Mouse (Mus musculus): ENCODE data around the gene Smim22. TPM values are rescaled to one million over a fixed set of nuclear protein-coding genes. Genes with fewer than 3 reads are reported as not detected.

Gene Smim22
- polyA plus RNA-seq, 1 experiment = 232 TPM

GRCm38 (mm10) chr16:5049774-5050234 lies 42.7 kb downstream of the Smim22 start, which contains the start of the genes Glyr1 and Ubn1:
Glyr1 (minus strand) TSS chr16:5049863.
Ubn1 (plus strand) TSS chr16:5050057.
- Histone ChIP-seq H3K27me3 (replicated peaks; ENCODE audit: control insufficient read depth, insufficient read depth, low read length) (no peaks in the 10 kb centered on the region), H3K36me3 (ENCODE audit: control insufficient read depth, insufficient read depth, low read length) (peaks cover 2% of the 10 kb centered on the region), H3K27ac (ENCODE audit: insufficient read depth, low read depth, low read length) (peak within 1 kb of the TSS; percentile 86), H3K4me3 (ENCODE audit: insufficient read depth, low read depth, low read length) (peak within 1 kb of the TSS; percentile 76), H3K4me1 (ENCODE audit: control insufficient read depth, insufficient read depth, low read length) (peaks cover 5% of the 10 kb centered on the region; the same call in 1 of the 2 replicates)
- peak; percentile 100 for DNase-seq
- WGBS = 2% methylated on average over 56 of the region's 56 CpGs
- peak; percentile 49 for TF ChIP-seq POLR2A (IDR thresholded peaks at IDR 0.05; ENCODE audit: low read depth, low read length)
- TF ChIP-seq CTCF (conservative IDR thresholded peaks at IDR 0.05; ENCODE audit: insufficient read depth, insufficient read length, low read depth, low read length) = no peak

GRCm38 (mm10) chr16:5050251-5051110 lies 43.4 kb downstream of the Smim22 start:
- Histone ChIP-seq H3K4me1 (ENCODE audit: control insufficient read depth, insufficient read depth, low read length) (peaks cover 5% of the 10 kb centered on the region; the same call in 1 of the 2 replicates), H3K36me3 (ENCODE audit: control insufficient read depth, insufficient read depth, low read length) (peaks cover 5% of the 10 kb centered on the region), H3K27ac (ENCODE audit: insufficient read depth, low read depth, low read length) (peak overlapping the region; percentile 86), H3K4me3 (ENCODE audit: insufficient read depth, low read depth, low read length) (peak overlapping the region; percentile 75), H3K27me3 (replicated peaks; ENCODE audit: control insufficient read depth, insufficient read depth, low read length) (no peaks in the 10 kb centered on the region)
- TF ChIP-seq CTCF (conservative IDR thresholded peaks at IDR 0.05; ENCODE audit: insufficient read depth, insufficient read length, low read depth, low read length) = no peak
- TF ChIP-seq POLR2A (IDR thresholded peaks at IDR 0.05; ENCODE audit: low read depth, low read length) = no peak
- under 1% methylated on average over 78 of the region's 78 CpGs for whole genome bisulfite sequencing
- peak; percentile 89 for DNase-seq

Other genes with a start within 250 kb of the Smim22 start
- 83.2 and 105 TPM in 2 replicates for gene Cdip1, start 217.0 kb upstream of the Smim22 start, polyA plus RNA-seq (2012; rRNA removed)
- gene 4930562C15Rik, start 171.9 kb upstream of the Smim22 start, polyA plus RNA-seq (2012; rRNA removed) = 0.03 TPM in 1 of 2 replicates, not detected in the other
- gene Ubald1, start 127.0 kb upstream of the Smim22 start, polyA plus RNA-seq (2012; rRNA removed) = 38.4 and 39.2 TPM in 2 replicates
- gene Mgrn1, start 121.0 kb upstream of the Smim22 start, polyA plus RNA-seq (2012; rRNA removed) = 197 and 218 TPM in 2 replicates
- gene Nudt16l1, start 68.5 kb upstream of the Smim22 start, polyA plus RNA-seq (2012; rRNA removed) = 137 and 145 TPM in 2 replicates
- 50.7 and 61.1 TPM in 2 replicates for gene Anks3, start 43.1 kb upstream of the Smim22 start, polyA plus RNA-seq (2012; rRNA removed)
- gene Sept12, start 9.4 kb upstream of the Smim22 start, polyA plus RNA-seq (2012; rRNA removed) = 0.33 TPM in 1 of 2 replicates, not detected in the other
- 251 and 286 TPM in 2 replicates for gene Rogdi, start 6.3 kb downstream of the Smim22 start, polyA plus RNA-seq (2012; rRNA removed)
- 76.1 and 85.6 TPM in 2 replicates for gene Glyr1, start 42.6 kb downstream of the Smim22 start, polyA plus RNA-seq (2012; rRNA removed)
- gene Ubn1, start 42.8 kb downstream of the Smim22 start, polyA plus RNA-seq (2012; rRNA removed) = 22.9 and 28.7 TPM in 2 replicates
- 3.3 and 3.9 TPM in 2 replicates for gene Ppl, start 125.1 kb downstream of the Smim22 start, polyA plus RNA-seq (2012; rRNA removed)
- 0.07 and 0.34 TPM in 2 replicates for gene Sec14l5, start 139.8 kb downstream of the Smim22 start, polyA plus RNA-seq (2012; rRNA removed)
- gene Nagpa, start 196.7 kb downstream of the Smim22 start, polyA plus RNA-seq (2012; rRNA removed) = 29.4 and 30.5 TPM in 2 replicates
- 42.5 and 46.4 TPM in 2 replicates for gene AU021092, start 215.0 kb downstream of the Smim22 start, polyA plus RNA-seq (2012; rRNA removed)
- 71.1 and 81.7 TPM in 2 replicates for gene Alg1, start 226.3 kb downstream of the Smim22 start, polyA plus RNA-seq (2012; rRNA removed)
- 59.1 and 68.1 TPM in 2 replicates for gene Eef2kmt, start 248.7 kb downstream of the Smim22 start, polyA plus RNA-seq (2012; rRNA removed)

Data from kidney, adult 2 months (tissue).